Mouse (Mus musculus) liver, adult 2 months (tissue): ENCODE data around the gene Ddx5. TPM values are rescaled to one million over a fixed set of nuclear protein-coding genes. Genes with fewer than 3 reads are reported as not detected.
"Not testable (repeated sequence)": the region's sequence is repeated elsewhere in the genome, so short reads cannot be mapped to it uniquely, and the experiment has no call there.

Experiments
- DNase-seq: peaks from one replicate; pipeline ENCODE4 v3.0.0-alpha.2; 2011; ENCODE audit warnings: low read depth, low spot score; ENCODE audit errors: extremely low read depth
- H3K27ac ChIP-seq: fragments of 200-500 bp; replicated peaks from 2 replicates; pipeline ENCODE4 v1.5.1; 2012; ENCODE audit warnings: low read depth, mild to moderate bottlenecking, control low read depth, inconsistent platforms, low read length; ENCODE audit not compliant: insufficient read depth
- H3K27me3 ChIP-seq: fragments of 200-500 bp; 2 replicates; pipeline ENCODE4 v1.6.1; 2012; ENCODE audit warnings: mild to moderate bottlenecking, moderate library complexity, low read length, inconsistent platforms; ENCODE audit not compliant: control insufficient read depth, insufficient read depth
- H3K36me3 ChIP-seq: fragments of 200-500 bp; 2 replicates; pipeline ENCODE4 v1.6.1; 2012; ENCODE audit warnings: low read length, inconsistent platforms; ENCODE audit not compliant: control insufficient read depth, insufficient read depth
- H3K4me1 ChIP-seq: fragments of 200-500 bp; 2 replicates; pipeline ENCODE4 v1.6.1; 2011; ENCODE audit warnings: low read length; ENCODE audit not compliant: control insufficient read depth, insufficient read depth
- H3K4me3 ChIP-seq: fragments of 200-500 bp; 2 replicates; pipeline ENCODE4 v1.5.1; 2011; ENCODE audit warnings: low read depth, mild to moderate bottlenecking, control low read depth, low read length, moderate library complexity; ENCODE audit not compliant: insufficient read depth
- H3K79me2 ChIP-seq: fragments of 200-500 bp; 2 replicates; pipeline ENCODE4 v1.6.1; 2012; ENCODE audit warnings: inconsistent platforms, mild to moderate bottlenecking, low read length, moderate library complexity; ENCODE audit not compliant: control insufficient read depth, insufficient read depth
- H3K9ac ChIP-seq: fragments of 200-500 bp; 2 replicates; pipeline ENCODE4 v1.6.1; 2012; ENCODE audit warnings: low read depth, mild to moderate bottlenecking, control low read depth, inconsistent platforms, low read length
- CTCF ChIP-seq: fragments of 200-500 bp; IDR thresholded peaks from 2 replicates; pipeline ENCODE4 v1.5.1; 2011; ENCODE audit warnings: low read depth, low read length, control low read depth
- POLR2A ChIP-seq: fragments of 200-500 bp; IDR thresholded peaks from 2 replicates; pipeline ENCODE4 v1.6.1; 2011; ENCODE audit warnings: low read length, control low read depth; ENCODE audit not compliant: insufficient read depth; ENCODE audit errors: extremely low read depth
- WGBS: fragments of 180-500 bp; shearing (Covaris S2); methylation state at CpG from one replicate; pipeline ENCODE4 v1.1.7; 2018; 5-methylcytosine and 5-hydroxymethylcytosine counted together
- polyA plus RNA-seq: library from polyadenylated mRNA; depleted of rRNA; stranded (reverse); fragments of >200 nt; gene quantifications from 2 replicates; pipeline ENCODE4 v1.2.3, GENCODE M21; 2012
- total RNA-seq: library from RNA; depleted of rRNA; stranded (reverse); fragments of >200 nt; gene quantifications from 2 replicates; pipeline ENCODE4 v1.2.3, GENCODE M21; 2014

Ddx5 gene
- total and polyA plus RNA-seq, 2 experiments = 218 to 389 TPM

DNA sequence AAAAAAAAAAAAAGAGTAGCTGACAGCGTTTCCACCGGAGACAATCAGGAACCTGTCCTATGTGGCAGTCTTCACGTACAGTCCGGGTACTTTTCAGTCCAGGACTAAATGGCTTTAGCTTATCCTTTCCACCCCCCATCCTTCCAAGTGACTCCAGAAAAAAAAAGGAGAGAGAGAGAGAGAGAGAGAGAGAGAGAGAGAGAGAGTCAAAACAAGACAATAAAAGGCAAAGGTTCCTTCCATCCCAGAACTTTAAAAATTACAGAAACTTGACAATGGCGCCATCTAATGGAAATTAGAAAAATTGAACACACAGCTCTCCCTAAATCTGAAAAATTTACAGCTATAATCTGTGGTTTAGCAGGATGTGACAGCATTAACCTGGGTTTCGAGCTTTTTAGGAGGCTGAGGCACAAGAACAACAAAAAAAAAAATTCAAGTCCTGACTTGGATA, 46.6 kb downstream of the Ddx5 start:
- peak; percentile 36 for DNase-seq
- no peaks in the 10 kb centered on the region for H3K4me1 ChIP-seq
- 43% methylated on average over 6 of the region's 6 CpGs for WGBS
- no peak overlapping the region for H3K27ac ChIP-seq
- H3K36me3 ChIP-seq = no peaks in the 10 kb centered on the region
- TF ChIP-seq POLR2A = no peak
- no peak for TF ChIP-seq CTCF
- H3K27me3 ChIP-seq = no peaks in the 10 kb centered on the region; the same call in 1 of the 2 replicates
- H3K4me3 ChIP-seq = no peak overlapping the region
- no peak overlapping the region for H3K9ac ChIP-seq
- no peaks in the 10 kb centered on the region for H3K79me2 ChIP-seq

DNA sequence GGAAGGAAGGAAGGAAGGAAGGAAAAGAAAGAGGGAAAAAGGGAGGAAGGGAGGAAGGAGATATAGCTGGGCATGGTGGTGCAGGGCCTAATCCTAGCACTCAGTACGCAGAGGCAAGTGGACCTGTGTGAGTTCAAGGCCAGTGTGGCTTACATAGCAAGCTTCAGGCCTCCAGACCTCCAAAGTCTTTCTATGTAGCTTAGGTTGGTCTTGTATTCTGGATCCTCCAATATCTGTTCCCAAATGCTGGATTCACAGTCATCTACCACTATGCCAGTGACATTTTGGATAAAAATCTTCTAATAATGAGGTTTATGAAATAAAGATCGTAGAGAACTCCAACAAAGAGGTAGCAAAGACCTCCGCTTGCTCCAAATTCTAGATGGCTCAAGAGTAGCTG, 47.2 kb downstream of the Ddx5 start:
- no peaks in the 10 kb centered on the region for H3K4me1 ChIP-seq
- no peak overlapping the region for H3K27ac ChIP-seq
- H3K9ac ChIP-seq = no peak overlapping the region
- WGBS = 93% methylated on average over 3 of the region's 3 CpGs
- H3K79me2 ChIP-seq = no peaks in the 10 kb centered on the region
- no peaks in the 10 kb centered on the region for H3K36me3 ChIP-seq
- H3K27me3 ChIP-seq = no peaks in the 10 kb centered on the region
- DNase-seq = no peak
- H3K4me3 ChIP-seq = no peak overlapping the region
- no peak for TF ChIP-seq POLR2A
- TF ChIP-seq CTCF = no peak

DNA sequence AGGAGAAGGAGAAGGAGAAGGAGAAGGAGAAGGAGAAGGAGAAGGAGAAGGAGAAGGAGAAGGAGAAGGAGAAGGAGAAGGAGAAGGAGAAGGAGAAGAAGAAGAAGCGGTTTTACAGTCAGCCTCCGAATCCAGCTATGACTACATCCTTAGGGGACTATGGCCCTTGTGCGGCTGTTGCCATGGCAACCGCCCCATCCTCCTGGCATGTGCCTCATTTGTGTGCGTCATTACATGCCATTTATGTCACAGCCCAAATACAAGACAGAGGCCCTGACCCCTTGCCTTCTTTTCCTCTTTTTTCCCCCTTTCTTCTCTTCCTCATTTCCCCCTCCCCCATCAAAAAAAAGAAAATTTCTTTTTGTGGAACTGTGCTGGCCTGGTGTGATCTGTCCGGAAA, 47.8 kb downstream of the Ddx5 start:
- Histone ChIP-seq H3K36me3 (no peaks in the 10 kb centered on the region), H3K4me3 (no peak overlapping the region), H3K27me3 (no peaks in the 10 kb centered on the region), H3K9ac (no peak overlapping the region), H3K4me1 (no peaks in the 10 kb centered on the region), H3K27ac (no peak overlapping the region), H3K79me2 (no peaks in the 10 kb centered on the region)
- no peak for DNase-seq
- 88% methylated on average over 6 of the region's 6 CpGs for WGBS
- no peak for TF ChIP-seq CTCF
- TF ChIP-seq POLR2A = no peak

DNA sequence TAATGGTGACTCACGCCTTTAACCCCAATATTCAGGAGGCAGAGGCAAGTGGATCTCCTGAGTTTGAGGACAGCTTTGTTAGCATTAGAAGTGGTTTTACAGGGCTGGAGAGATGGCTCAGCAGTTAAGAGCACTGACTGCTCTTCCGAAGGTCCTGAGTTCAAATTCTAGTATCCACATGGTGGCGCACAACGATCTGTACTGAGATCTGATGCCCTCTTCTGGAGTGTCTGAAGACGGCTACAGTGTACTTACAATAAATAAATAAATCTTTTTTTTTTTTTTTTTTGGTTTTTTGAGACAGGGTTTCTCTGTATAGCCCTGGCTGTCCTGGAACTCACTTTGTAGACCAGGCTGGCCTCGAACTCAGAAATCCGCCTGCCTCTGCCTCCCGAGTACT, 48.3 kb downstream of the Ddx5 start:
- not testable (repeated sequence) for H3K27me3 ChIP-seq, H3K36me3 ChIP-seq, H3K27ac ChIP-seq, H3K4me3 ChIP-seq, H3K79me2 ChIP-seq, H3K4me1 ChIP-seq, DNase-seq, H3K9ac ChIP-seq
- 96% methylated on average over 5 of the region's 8 CpGs for WGBS

DNA sequence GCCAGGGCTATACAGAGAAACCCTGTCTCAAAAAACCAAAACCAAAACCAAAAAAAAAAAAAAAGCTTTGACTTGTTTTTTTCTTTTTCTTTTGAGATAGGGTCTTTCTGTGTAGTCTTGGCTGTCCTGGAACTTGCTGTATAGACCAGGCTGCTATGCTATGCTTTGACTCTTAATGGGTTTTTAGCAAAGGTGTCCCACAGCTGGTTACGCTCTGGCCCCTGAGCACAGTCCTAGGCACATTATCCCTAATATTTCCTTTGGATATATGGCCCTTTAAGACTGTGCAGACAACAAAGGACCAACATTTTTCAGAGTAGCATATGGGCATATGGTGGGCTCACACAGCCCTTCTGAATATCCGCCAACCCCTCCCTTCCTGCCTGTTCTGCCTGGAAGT, 49.9 kb downstream of the Ddx5 start:
- DNase-seq = no peak
- H3K4me3 ChIP-seq = no peak overlapping the region
- H3K27ac ChIP-seq = no peak overlapping the region
- H3K36me3 ChIP-seq = no peaks in the 10 kb centered on the region
- no peaks in the 10 kb centered on the region for H3K4me1 ChIP-seq
- H3K9ac ChIP-seq = no peak overlapping the region
- no peaks in the 10 kb centered on the region for H3K79me2 ChIP-seq
- 96% methylated on average over 2 of the region's 2 CpGs for WGBS
- no peak for TF ChIP-seq POLR2A
- TF ChIP-seq CTCF = no peak
- H3K27me3 ChIP-seq = no peaks in the 10 kb centered on the region

DNA sequence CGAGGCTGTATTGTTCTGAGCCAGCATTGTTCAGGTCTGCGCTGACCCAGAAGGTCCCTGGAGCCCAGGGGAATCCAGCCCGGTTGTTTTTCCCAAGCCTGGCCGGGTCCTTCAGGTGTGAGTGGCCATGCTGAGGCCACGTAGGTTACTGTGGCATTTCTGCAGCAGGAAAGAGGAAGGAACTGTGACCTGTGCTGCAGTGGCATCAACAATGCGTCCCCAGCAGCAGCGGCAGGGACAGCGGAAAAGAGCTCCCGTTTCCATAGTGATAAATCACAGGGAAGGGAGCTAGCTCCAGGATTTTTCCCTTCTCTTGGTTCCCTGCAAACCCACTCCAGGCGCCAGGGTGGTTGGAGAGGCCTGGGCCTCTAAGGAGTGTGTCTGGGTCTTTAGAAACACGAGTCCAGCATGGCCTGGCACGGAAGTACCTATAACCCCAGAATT, 51.8 kb downstream of the Ddx5 start:
- H3K79me2 ChIP-seq = no peaks in the 10 kb centered on the region
- WGBS = 77% methylated on average over 12 of the region's 12 CpGs
- H3K27ac ChIP-seq = no peak overlapping the region; the same call in 1 of the 2 replicates
- H3K36me3 ChIP-seq = no peaks in the 10 kb centered on the region
- no peak for DNase-seq
- no peak for TF ChIP-seq CTCF
- no peak for TF ChIP-seq POLR2A
- no peak overlapping the region for H3K4me3 ChIP-seq
- H3K27me3 ChIP-seq = no peaks in the 10 kb centered on the region
- H3K9ac ChIP-seq = no peak overlapping the region
- H3K4me1 ChIP-seq = no peaks in the 10 kb centered on the region
